Mouse (Mus musculus) forebrain, embryonic 12.5 days (tissue): ENCODE data around the gene Fxr2. TPM values are rescaled to one million over a fixed set of nuclear protein-coding genes. Genes with fewer than 3 reads are reported as not detected.
A peak's percentile ranks its signal among the peaks of the same experiment; 100 is the strongest.

Source experiments
- ATAC-seq: fragments of 200-750 bp; cut with Nextera tagmentation; 2 replicates; pipeline ENCODE4 v1.8.0; 2017; ENCODE audit warnings: moderate TSS enrichment; ENCODE audit not compliant: low FRiP score
- H3K27ac ChIP-seq: fragments of 300-500 bp; sonication (generic); 2 replicates; pipeline ENCODE4 v1.5.1; 2016; ENCODE audit warnings: mild to moderate bottlenecking
- H3K27me3 ChIP-seq: fragments of 300-500 bp; sonication (generic); 2 replicates; pipeline ENCODE4 v1.6.1; 2016; ENCODE audit warnings: mild to moderate bottlenecking
- H3K36me3 ChIP-seq: fragments of 300-500 bp; sonication (generic); replicated peaks from 2 replicates; pipeline ENCODE4 v1.6.1; 2016; ENCODE audit warnings: mild to moderate bottlenecking
- H3K4me1 ChIP-seq: fragments of 300-500 bp; sonication (generic); 2 replicates; pipeline ENCODE4 v1.6.1; 2016
- H3K4me2 ChIP-seq: fragments of 300-500 bp; sonication (generic); 2 replicates; pipeline ENCODE4 v1.6.1; 2016; ENCODE audit warnings: mild to moderate bottlenecking, moderate library complexity
- H3K4me3 ChIP-seq: fragments of 300-500 bp; sonication (generic); replicated peaks from 2 replicates; pipeline ENCODE4 v1.5.1; 2016; ENCODE audit warnings: mild to moderate bottlenecking
- H3K9ac ChIP-seq: fragments of 300-500 bp; sonication (generic); 2 replicates; pipeline ENCODE4 v1.6.1; 2016; ENCODE audit warnings: mild to moderate bottlenecking
- H3K9me3 ChIP-seq: fragments of 300-500 bp; sonication (generic); 2 replicates; pipeline ENCODE4 v1.6.1; 2016
- WGBS: fragments of 180-500 bp; shearing (Covaris S2); methylation state at CpG from one replicate; pipeline ENCODE4 v1.1.7; 2016; 5-methylcytosine and 5-hydroxymethylcytosine counted together
- polyA plus RNA-seq: library from polyadenylated mRNA; unstranded; fragments of >200 nt; fragmentation: Nextera tagmentation; extraction: Ambion mirVana; gene quantifications from 2 replicates; pipeline ENCODE4 v1.2.1, GENCODE M21; 2016

Gene Fxr2
- polyA plus RNA-seq, result 46.0 and 48.9 TPM in 2 replicates

DNA sequence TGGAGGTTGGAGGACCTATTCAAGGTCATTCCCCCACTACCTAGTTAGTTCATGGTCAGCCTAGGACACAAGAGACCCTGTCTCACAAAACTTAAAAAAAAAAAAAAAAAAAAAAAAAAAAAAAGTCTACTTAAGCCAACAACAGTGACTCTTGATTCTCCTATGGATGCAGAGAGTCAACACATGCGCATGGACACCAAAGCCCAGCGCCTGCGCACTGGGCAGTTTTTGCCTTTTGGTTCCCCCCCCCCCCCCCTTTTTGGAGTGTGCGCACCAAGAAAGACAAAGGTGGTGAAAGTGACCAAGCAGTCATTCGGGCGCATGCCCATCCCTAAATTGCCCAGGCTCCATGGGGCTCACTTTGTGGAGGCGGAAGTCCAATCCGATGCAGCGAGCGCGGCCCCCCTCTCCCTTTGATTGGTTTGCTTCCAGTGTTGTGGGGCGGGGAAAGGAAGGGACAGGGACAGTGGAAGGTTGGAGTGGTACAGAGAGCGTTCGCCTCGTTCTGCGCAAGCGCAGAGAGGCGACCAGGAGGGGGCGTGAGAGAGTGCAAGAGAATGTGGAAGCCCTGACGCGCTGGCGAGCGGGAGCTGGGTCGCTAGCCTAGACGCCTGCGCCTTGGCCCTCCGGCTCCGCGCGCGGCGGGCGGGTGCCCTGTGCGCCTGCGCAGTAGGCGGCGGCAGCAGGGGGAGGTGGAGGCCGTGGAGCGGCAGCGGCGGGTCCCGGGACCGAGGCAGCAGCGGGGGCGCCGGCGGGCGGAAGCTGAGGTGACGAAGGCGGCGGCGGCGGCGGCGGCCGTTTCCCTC is at the start of gene Fxr2:
Fxr2 (plus strand) TSS at position 707 of the 806 bp plus-strand sequence.
- peak; percentile 97 for ATAC-seq
- Histone ChIP-seq H3K4me1 (peaks cover 25% of the 10 kb centered on the region), H3K36me3 (peaks cover 10% of the 10 kb centered on the region), H3K4me3 (peak within 1 kb of the TSS; percentile 99), H3K4me2 (peak within 1 kb of the TSS; percentile 60), H3K27me3 (no peaks in the 10 kb centered on the region), H3K9me3 (no peaks in the 10 kb centered on the region), H3K27ac (peak within 1 kb of the TSS; percentile 98), H3K9ac (peak within 1 kb of the TSS; percentile 100)
- WGBS, result under 1% methylated on average over 33 of the region's 56 CpGs

DNA sequence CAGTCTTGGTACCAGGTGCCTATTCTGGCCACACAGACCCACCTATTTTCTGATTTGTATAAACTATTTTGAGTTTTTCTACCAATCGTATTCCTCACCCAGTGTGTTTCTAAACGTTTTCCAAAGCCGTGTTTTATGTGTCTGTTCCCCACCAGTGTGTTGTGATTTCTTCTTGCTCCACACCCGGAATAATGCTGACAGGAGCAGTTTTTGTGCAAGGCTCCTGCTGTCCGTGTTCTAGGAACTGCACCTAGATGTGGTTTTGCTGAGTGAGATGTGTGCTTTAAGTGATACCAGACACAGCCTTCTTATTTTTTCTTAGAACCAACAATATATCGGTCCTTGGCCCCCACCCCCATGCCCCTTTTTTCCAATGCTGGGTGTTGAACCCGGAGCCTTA is 48.8 kb upstream of the Fxr2 start:
- no peaks in the 10 kb centered on the region for H3K9me3 ChIP-seq
- ATAC-seq, result no peak
- H3K27ac ChIP-seq, result no peak overlapping the region
- no peak overlapping the region for H3K4me3 ChIP-seq
- H3K36me3 ChIP-seq, result peaks cover 30% of the 10 kb centered on the region
- no peak overlapping the region for H3K4me2 ChIP-seq
- no peak overlapping the region for H3K9ac ChIP-seq
- H3K27me3 ChIP-seq, result no peaks in the 10 kb centered on the region
- H3K4me1 ChIP-seq, result peaks cover 16% of the 10 kb centered on the region
- 88% methylated on average over 7 of the region's 7 CpGs for WGBS

DNA sequence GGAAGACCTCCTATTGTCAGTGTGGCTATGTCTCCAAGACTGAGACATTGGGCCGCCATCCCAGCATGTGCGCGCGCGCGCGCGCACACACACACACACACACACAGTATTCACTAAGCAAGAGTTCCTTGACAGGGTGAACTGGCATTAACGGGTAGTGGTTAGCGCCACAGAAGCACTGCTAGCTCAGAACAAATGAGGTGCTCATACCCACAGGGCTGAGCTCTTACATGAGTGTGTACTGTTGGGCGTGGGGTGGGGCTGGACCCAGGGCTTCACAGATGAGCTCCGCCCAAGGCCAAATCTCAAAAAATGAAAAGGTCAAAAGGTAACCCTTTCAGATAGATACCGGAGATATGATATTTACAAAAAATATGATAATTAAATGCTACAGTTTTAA is 47.9 kb upstream of the Fxr2 start:
- Histone ChIP-seq H3K27ac (no peak overlapping the region), H3K4me3 (no peak overlapping the region), H3K27me3 (no peaks in the 10 kb centered on the region), H3K4me2 (no peak overlapping the region), H3K36me3 (peaks cover 39% of the 10 kb centered on the region), H3K4me1 (peaks cover 11% of the 10 kb centered on the region), H3K9ac (no peak overlapping the region), H3K9me3 (no peaks in the 10 kb centered on the region)
- no peak for ATAC-seq
- WGBS, result 95% methylated on average over 13 of the region's 13 CpGs

DNA sequence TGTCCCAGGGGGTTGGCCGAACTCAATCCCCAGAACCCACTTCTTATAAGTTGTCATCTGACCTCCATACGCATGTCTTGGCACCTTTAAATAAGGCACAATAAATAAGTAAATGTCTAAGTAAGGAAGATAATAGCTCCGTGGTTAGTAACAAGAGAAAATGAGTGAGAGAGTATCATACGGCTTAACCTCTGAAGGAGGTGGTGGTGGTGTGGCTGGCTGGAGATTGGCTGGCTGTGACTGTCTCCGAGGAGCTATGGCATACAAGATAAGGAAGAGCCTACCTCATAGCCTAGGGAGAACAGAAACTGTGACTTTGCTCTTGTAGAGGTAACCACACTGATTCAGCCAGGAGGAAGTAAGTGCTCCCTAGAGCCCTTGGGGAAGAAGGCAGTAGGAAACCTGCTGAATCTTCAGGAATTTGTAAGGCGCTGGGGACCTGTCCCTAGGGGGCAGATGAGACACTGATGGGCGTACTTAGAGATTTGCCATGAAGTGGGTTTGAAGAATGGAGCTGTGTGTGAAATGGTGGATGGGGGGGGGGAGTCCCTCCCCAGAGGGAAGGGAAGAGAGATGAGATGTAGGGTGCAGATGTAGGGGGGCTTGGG is 47.0 kb upstream of the Fxr2 start:
- Histone ChIP-seq H3K9ac (no peak overlapping the region), H3K9me3 (no peaks in the 10 kb centered on the region), H3K4me3 (no peak overlapping the region), H3K4me1 (peaks cover 11% of the 10 kb centered on the region), H3K4me2 (no peak overlapping the region), H3K27me3 (no peaks in the 10 kb centered on the region), H3K27ac (no peak overlapping the region), H3K36me3 (peaks cover 48% of the 10 kb centered on the region)
- ATAC-seq, result no peak
- 84% methylated on average over 7 of the region's 7 CpGs for WGBS

DNA sequence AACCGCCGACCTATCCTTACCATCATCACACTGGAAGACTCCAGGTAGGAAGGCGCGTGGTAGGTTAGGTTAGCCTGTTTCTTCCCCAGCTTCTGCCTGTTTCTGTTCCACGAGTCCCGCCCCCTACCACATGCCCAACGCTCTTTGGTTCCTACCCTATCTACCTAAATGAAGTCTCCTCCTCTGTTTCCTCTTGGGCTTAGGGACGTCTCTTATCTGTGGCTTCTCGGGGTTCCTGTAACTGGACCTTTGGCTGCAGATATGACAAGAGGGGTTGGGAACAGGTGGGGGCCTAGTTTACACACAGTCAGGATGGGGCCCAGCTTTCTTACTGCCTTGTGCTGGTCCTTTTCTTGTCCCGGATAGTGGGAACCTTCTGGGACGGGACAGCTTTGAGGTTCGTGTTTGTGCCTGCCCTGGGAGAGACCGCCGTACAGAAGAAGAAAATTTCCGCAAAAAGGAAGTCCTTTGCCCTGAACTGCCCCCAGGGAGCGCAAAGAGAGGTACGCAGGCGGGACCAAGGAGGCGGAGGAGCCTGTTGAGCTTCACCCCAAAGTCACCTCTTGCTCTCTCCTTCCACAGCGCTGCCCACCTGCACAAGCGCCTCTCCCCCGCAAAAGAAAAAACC is 43.5 kb upstream of the Fxr2 start:
- WGBS, result 95% methylated on average over 22 of the region's 22 CpGs

DNA sequence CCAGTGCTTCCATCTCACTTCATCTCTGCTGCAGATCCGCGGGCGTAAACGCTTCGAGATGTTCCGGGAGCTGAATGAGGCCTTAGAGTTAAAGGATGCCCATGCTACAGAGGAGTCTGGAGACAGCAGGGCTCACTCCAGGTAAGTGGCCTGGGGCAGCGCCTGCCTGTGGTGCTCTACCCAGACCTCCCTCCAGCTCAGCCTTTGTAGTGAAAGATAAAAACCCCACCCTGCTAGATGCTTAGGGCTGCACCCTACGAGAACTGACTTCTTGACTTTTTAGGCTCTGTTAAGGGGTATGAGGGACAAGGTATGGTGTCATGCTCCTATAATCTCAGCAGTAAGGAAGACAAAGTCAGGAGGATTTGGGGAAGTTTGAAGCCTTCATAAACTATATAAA is 42.2 kb upstream of the Fxr2 start:
- Histone ChIP-seq H3K4me2 (no peak overlapping the region), H3K4me1 (peaks cover 6% of the 10 kb centered on the region), H3K36me3 (peaks cover 60% of the 10 kb centered on the region), H3K9me3 (no peaks in the 10 kb centered on the region), H3K27me3 (no peaks in the 10 kb centered on the region), H3K27ac (no peak overlapping the region), H3K9ac (no peak overlapping the region), H3K4me3 (no peak overlapping the region)
- 94% methylated on average over 8 of the region's 8 CpGs for WGBS
- no peak for ATAC-seq

More for the DNA sequence above, 43.5 kb upstream of the Fxr2 start:
- Histone ChIP-seq H3K27me3 (no peaks in the 10 kb centered on the region), H3K4me2 (no peak overlapping the region; the same call in 1 of the 2 replicates), H3K4me3 (no peak overlapping the region), H3K4me1 (peaks cover 6% of the 10 kb centered on the region), H3K9me3 (no peaks in the 10 kb centered on the region), H3K27ac (no peak overlapping the region), H3K9ac (no peak overlapping the region), H3K36me3 (peaks cover 64% of the 10 kb centered on the region)
- ATAC-seq, result no peak

DNA sequence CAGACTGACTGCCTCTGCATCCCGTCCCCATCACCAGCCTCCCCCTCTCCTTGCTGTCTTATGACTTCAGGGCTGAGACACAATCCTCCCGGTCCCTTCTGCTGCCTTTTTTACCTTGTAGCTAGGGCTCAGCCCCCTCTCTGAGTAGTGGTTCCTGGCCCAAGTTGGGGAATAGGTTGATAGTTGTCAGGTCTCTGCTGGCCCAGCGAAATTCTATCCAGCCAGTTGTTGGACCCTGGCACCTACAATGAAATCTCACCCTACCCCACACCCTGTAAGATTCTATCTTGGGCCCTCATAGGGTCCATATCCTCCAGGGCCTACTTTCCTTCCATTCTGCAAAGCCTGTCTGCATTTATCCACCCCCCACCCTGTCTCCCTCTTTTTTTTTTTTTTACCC is 41.4 kb upstream of the Fxr2 start:
- H3K27me3 ChIP-seq, result no peaks in the 10 kb centered on the region
- no peak overlapping the region for H3K9ac ChIP-seq
- no peak overlapping the region for H3K4me3 ChIP-seq
- H3K27ac ChIP-seq, result no peak overlapping the region
- H3K9me3 ChIP-seq, result no peaks in the 10 kb centered on the region
- WGBS, result 83% methylated on average over 3 of the region's 3 CpGs
- H3K4me2 ChIP-seq, result no peak overlapping the region
- ATAC-seq, result no peak
- peaks cover 60% of the 10 kb centered on the region for H3K36me3 ChIP-seq
- H3K4me1 ChIP-seq, result peaks cover 6% of the 10 kb centered on the region

DNA sequence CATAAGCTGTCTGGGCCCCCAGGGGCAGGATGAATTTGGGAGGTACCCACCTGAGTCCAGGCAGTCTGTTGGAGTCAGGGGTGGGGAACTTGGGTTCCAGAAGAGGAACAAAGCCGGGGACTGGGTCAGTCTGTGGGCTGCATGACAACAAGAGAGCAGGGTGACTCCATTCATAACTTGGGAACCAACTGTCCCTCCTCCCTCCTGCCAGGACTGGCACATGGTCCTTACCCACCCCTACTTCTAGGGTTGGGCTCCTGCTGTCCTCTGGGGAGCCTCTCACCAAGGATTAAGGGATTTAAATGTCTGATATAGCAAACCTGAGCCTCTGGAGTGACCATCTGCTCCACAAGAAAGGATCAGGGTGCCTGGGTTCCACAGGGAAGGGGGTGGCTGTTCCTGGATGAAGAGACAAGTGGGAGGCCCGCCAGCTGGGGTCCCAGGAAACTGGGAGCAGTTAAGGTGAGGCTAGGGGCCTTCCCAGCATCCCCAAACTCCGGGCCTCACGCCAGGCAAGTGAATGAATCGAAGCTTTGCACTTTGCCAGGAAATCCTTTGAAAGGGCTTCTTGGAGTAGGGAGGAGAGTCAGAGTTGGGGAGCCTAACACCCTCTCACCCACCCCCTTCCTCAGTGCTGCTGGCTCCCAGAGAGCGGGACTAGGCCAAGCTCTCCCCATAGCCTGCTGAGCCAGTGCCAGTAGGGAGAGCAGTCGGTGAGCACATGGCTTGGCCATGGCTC is 40.7 kb upstream of the Fxr2 start:
- peaks cover 56% of the 10 kb centered on the region for H3K36me3 ChIP-seq
- WGBS, result 79% methylated on average over 7 of the region's 7 CpGs
- H3K27me3 ChIP-seq, result no peaks in the 10 kb centered on the region
- H3K4me3 ChIP-seq, result no peak overlapping the region
- ATAC-seq, result no peak
- peak overlapping the region; percentile 11; the same call in 1 of the 2 replicates for H3K27ac ChIP-seq
- no peaks in the 10 kb centered on the region for H3K9me3 ChIP-seq
- H3K9ac ChIP-seq, result no peak overlapping the region
- peaks cover 6% of the 10 kb centered on the region for H3K4me1 ChIP-seq
- H3K4me2 ChIP-seq, result no peak overlapping the region

DNA sequence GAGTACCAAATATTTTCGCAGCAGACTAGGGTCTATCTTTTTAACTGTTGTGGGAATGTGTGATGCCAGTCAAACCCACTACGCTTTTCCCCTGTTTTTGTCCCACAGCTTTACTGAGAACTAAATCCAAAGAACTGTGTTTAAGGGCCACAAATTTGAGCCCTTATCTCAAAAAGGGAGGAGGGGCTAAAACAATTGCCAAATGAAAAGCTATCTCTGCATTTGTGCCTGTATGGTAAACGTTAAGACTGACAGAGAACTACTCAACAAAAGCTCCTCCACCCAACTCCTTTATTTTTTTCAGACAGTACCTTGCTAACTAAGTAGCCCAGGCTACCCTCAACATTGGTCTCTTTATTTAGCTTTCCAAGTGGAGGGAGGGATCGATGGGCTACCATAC is 40.0 kb upstream of the Fxr2 start:
- H3K4me2 ChIP-seq, result no peak overlapping the region
- no peaks in the 10 kb centered on the region for H3K9me3 ChIP-seq
- WGBS, result 91% methylated on average over 4 of the region's 4 CpGs
- peaks cover 6% of the 10 kb centered on the region for H3K4me1 ChIP-seq
- H3K4me3 ChIP-seq, result no peak overlapping the region
- no peak overlapping the region for H3K9ac ChIP-seq
- H3K27ac ChIP-seq, result 0 out of 2 replicates have a peak overlapping the region, but pooled peaks have one; percentile 11
- no peak for ATAC-seq
- peaks cover 49% of the 10 kb centered on the region for H3K36me3 ChIP-seq
- no peaks in the 10 kb centered on the region for H3K27me3 ChIP-seq

DNA sequence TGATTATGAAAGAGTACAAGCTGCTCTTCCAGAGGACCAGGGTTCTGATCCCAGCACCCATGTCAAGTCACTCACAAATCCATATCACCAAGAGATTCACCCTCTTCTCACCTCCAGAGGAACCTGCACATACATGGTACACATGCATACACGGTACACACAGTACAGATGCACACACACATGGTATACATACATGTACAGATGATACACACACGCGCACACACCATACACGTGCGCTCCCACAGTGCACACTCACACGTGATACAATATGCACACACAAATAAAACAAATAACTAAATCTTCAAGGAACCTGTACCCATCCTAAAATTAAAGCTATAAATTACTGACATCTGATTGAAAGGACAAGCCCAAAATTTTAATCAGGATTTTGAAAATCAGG is 37.9 kb upstream of the Fxr2 start:
- H3K27me3 ChIP-seq, result no peaks in the 10 kb centered on the region
- H3K9ac ChIP-seq, result no peak overlapping the region
- ATAC-seq, result no peak
- peaks cover 10% of the 10 kb centered on the region for H3K4me1 ChIP-seq
- no peak overlapping the region for H3K4me2 ChIP-seq
- no peak overlapping the region for H3K27ac ChIP-seq
- peaks cover 28% of the 10 kb centered on the region for H3K36me3 ChIP-seq
- 95% methylated on average over 6 of the region's 6 CpGs for WGBS
- H3K9me3 ChIP-seq, result no peaks in the 10 kb centered on the region
- H3K4me3 ChIP-seq, result no peak overlapping the region

DNA sequence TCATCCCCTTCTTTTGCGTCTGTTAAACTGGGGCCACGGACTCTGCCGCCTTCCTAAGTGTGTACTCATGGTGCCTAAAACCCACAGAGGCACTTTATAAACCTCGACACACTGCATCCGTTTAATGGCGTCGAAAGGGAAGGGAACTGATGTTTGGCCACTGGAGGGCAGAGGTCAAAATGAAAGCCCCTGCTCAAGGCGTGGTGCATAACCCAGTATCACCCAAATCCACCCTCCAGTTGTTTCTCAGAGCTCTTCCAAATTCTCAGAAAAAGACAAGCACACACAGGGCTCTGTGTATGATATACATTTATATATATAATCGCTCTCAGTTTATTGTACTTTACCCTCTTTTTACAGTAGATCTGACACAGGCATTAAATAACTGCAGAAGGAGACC is 33.4 kb upstream of the Fxr2 start:
- WGBS, result 9% methylated on average over 9 of the region's 9 CpGs
- H3K4me3 ChIP-seq, result no peak overlapping the region
- peak overlapping the region; percentile 29; the same call in 1 of the 2 replicates for H3K9ac ChIP-seq
- ATAC-seq, result no peak
- peaks cover 17% of the 10 kb centered on the region for H3K27me3 ChIP-seq
- peaks cover 22% of the 10 kb centered on the region for H3K4me1 ChIP-seq
- H3K9me3 ChIP-seq, result no peaks in the 10 kb centered on the region
- H3K36me3 ChIP-seq, result no peaks in the 10 kb centered on the region; the same call in 1 of the 2 replicates
- H3K4me2 ChIP-seq, result no peak overlapping the region
- peak overlapping the region; percentile 53; the same call in 1 of the 2 replicates for H3K27ac ChIP-seq

DNA sequence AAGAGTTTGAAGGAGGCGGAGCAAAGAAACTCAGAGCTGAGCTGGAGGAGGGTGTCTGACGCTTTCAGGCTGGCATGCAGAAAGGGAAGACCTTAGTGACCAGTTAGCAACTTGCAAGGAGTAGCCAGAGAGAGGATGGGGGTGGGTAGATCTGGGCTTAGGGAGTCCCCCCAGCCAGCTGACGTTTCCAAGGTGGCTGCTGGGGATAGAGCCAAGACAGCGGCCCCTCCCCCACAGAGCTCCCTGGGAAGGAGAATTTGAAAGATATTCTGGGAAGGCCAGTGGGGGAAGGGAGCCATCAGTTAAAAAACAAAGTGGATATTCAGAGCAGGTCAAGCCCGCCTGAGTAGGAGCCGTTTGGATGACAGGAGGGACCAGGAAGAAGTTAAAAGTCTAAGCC is 32.7 kb upstream of the Fxr2 start:
- H3K9ac ChIP-seq, result peak overlapping the region; percentile 29; the same call in 1 of the 2 replicates
- H3K4me2 ChIP-seq, result peak overlapping the region; percentile 19
- H3K27me3 ChIP-seq, result peaks cover 20% of the 10 kb centered on the region
- no peaks in the 10 kb centered on the region for H3K9me3 ChIP-seq
- no peaks in the 10 kb centered on the region; the same call in 1 of the 2 replicates for H3K36me3 ChIP-seq
- no peak for ATAC-seq
- H3K27ac ChIP-seq, result peak overlapping the region; percentile 73
- WGBS, result 9% methylated on average over 6 of the region's 6 CpGs
- peaks cover 29% of the 10 kb centered on the region for H3K4me1 ChIP-seq
- H3K4me3 ChIP-seq, result no peak overlapping the region
